ENCODE assay signal across 8 mouse cellular contexts in genomic region chr9:119052154-119052944, GRCm38 (mm10). TPM values are rescaled to one million over a fixed set of nuclear protein-coding genes. Genes with fewer than 3 reads are reported as not detected.
DNase-seq lines count a peak whose midpoint lies in the region; ATAC-seq and TF ChIP-seq lines count a peak whose summit lies in the region.

Gene Vill, plus strand, starts transcription at chr9:119052778.

- H3K36me3 ChIP-seq in hindbrain, embryonic 14.5 days (replicated peaks; ENCODE audit: control insufficient read depth, insufficient read depth): no peaks in the 10 kb centered on the region
- H3K36me3 ChIP-seq in liver, adult 2 months (ENCODE audit: control insufficient read depth, insufficient read depth, low read length): no peaks in the 10 kb centered on the region
- no peaks in the 10 kb centered on the region for H3K36me3 ChIP-seq in myocyte (ENCODE audit: control insufficient read depth, insufficient read depth)

- no peak for TF ChIP-seq CTCF in liver, adult 2 months (IDR thresholded peaks at IDR 0.05; ENCODE audit: low read depth, low read length)

- 21% methylated on average over 22 of the region's 22 CpGs for WGBS in hindbrain, embryonic 14.5 days
- 12% methylated on average over 22 of the region's 22 CpGs for WGBS in liver, adult 2 months

- H3K9ac ChIP-seq in hindbrain, embryonic 14.5 days: peak within 1 kb of the TSS; percentile 13; the same call in 1 of the 2 replicates
- H3K9ac ChIP-seq in liver, adult 2 months (ENCODE audit: low read depth, low read length): peak within 1 kb of the TSS; percentile 9; the same call in 1 of the 2 replicates

- H3K4me2 ChIP-seq in hindbrain, embryonic 14.5 days (replicated peaks): peak within 1 kb of the TSS; percentile 38
- peak within 1 kb of the TSS; percentile 79 for H3K4me2 ChIP-seq in myocyte (ENCODE audit: low read depth)

- H3K27ac ChIP-seq in hindbrain, embryonic 14.5 days: no peak within 1 kb of the TSS
- no peak within 1 kb of the TSS for H3K27ac ChIP-seq in liver, adult 2 months (replicated peaks; ENCODE audit: insufficient read depth, low read depth, low read length)

- H3K4me3 ChIP-seq in hindbrain, embryonic 14.5 days (replicated peaks; ENCODE audit: low read length): peak within 1 kb of the TSS; percentile 4; the same call in 1 of the 2 replicates
- peak within 1 kb of the TSS; percentile 43; the same call in 1 of the 2 replicates for H3K4me3 ChIP-seq in liver, adult 2 months (ENCODE audit: insufficient read depth, low read depth, low read length)
- H3K4me3 ChIP-seq in myocyte: peak within 1 kb of the TSS; percentile 1

- H3ac ChIP-seq in myocyte (ENCODE audit: control insufficient read depth, insufficient read length): no peak within 1 kb of the TSS

- peaks cover 9% of the 10 kb centered on the region; the same call in 1 of the 2 replicates for H3K4me1 ChIP-seq in hindbrain, embryonic 14.5 days (replicated peaks; ENCODE audit: control insufficient read depth, insufficient read depth, low read length)
- peaks cover 4% of the 10 kb centered on the region; the same call in 1 of the 2 replicates for H3K4me1 ChIP-seq in liver, adult 2 months (ENCODE audit: control insufficient read depth, insufficient read depth, low read length)

- peak; percentile 64; the same call in 1 of the 2 replicates for ATAC-seq in hindbrain, embryonic 14.5 days (ENCODE audit: low FRiP score)
- no peak for ATAC-seq in megakaryocyte-erythroid progenitor cell, adult 5-6 weeks (replicated peaks; ENCODE audit: low FRiP score, low TSS enrichment, poor library complexity, severe bottlenecking)

- DNase-seq in adrenal gland, postnatal 25 days: peak; percentile 31
- no peak for DNase-seq in adrenal gland, adult 8-10 months
- DNase-seq in embryo, embryonic 11.5 days (ENCODE audit: low read depth, low spot score): peak; percentile 49
- DNase-seq in hindbrain, embryonic 14.5 days (ENCODE audit: low spot score): no peak
- peak; percentile 56 for DNase-seq in liver, adult 2 months (ENCODE audit: extremely low read depth, low read depth, low spot score)
- DNase-seq in gastrocnemius, postnatal 10 days: no peak

- H3K9me3 ChIP-seq in hindbrain, embryonic 14.5 days (ENCODE audit: control insufficient read depth, low read length): no peaks in the 10 kb centered on the region

- H3K79me2 ChIP-seq in liver, adult 2 months (ENCODE audit: control insufficient read depth, insufficient read depth, low read length): no peaks in the 10 kb centered on the region
- H3K79me2 ChIP-seq in myocyte (ENCODE audit: control insufficient read depth, insufficient read depth): no peaks in the 10 kb centered on the region

- peaks cover 6% of the 10 kb centered on the region; the same call in 1 of the 2 replicates for H3K27me3 ChIP-seq in hindbrain, embryonic 14.5 days (ENCODE audit: control insufficient read depth, insufficient read depth, low read length)
- no peaks in the 10 kb centered on the region for H3K27me3 ChIP-seq in liver, adult 2 months (ENCODE audit: control insufficient read depth, insufficient read depth, low read length)
- H3K27me3 ChIP-seq in myocyte (ENCODE audit: control insufficient read depth, insufficient read depth, insufficient read length): no peaks in the 10 kb centered on the region

- TF ChIP-seq POLR2A in liver, adult 2 months (IDR thresholded peaks at IDR 0.05; ENCODE audit: extremely low read depth, insufficient read depth, low read length): no peak
- TF ChIP-seq POLR2A in myocyte (IDR thresholded peaks at IDR 0.05; ENCODE audit: insufficient read length, low read depth): no peak

TF ChIP-seq in myocyte, 11 proteins besides CTCF, POLR2A, EP300 and RAD21:
- no peak for TF ChIP-seq SRF (IDR thresholded peaks at IDR 0.05; ENCODE audit: control insufficient read depth, insufficient read length, low read depth)
- no peak for TF ChIP-seq POLR2AphosphoS2 (IDR thresholded peaks at IDR 0.05; ENCODE audit: insufficient read length, low read depth)
- no peak for TF ChIP-seq E2F4 (IDR thresholded peaks at IDR 0.05; ENCODE audit: insufficient read depth)
- no peak for TF ChIP-seq TCF3 (IDR thresholded peaks at IDR 0.05; ENCODE audit: insufficient read length, low read depth)
- TF ChIP-seq REST (IDR thresholded peaks at IDR 0.05; ENCODE audit: insufficient read depth, insufficient read length): no peak
- no peak for TF ChIP-seq MYOD1 (IDR thresholded peaks at IDR 0.05; ENCODE audit: control insufficient read depth in 1 of 3, insufficient read length in 2 of 3, low read depth in 2 of 3)

RNA-seq across cellular contexts. Expression of gene Vill, which starts in this region (rescaled TPM):
- total RNA-seq in adrenal gland, postnatal 25 days (2021): 0.43 and 1.7 TPM in 2 replicates
- 1 to 10 TPM; 2.4 to 4.6 (median 4.4) TPM for total RNA-seq in adrenal gland, adult 8-10 months (2022)
- 3.1 and 4.4 TPM in 2 replicates for polyA plus RNA-seq in hindbrain, embryonic 14.5 days (2014; fragmentation: Nextera tagmentation; extraction: Ambion mirVana)
- total RNA-seq in liver, adult 2 months (2014; rRNA removed): 2.3 and 3.0 TPM in 2 replicates
- polyA plus RNA-seq in liver, adult 2 months (2012; rRNA removed): 0.50 and 1.2 TPM in 2 replicates
- 1.4 TPM for polyA plus RNA-seq in myocyte (2012; fragmentation: generic; extraction: Trizol)
- 7.2 TPM in 1 of 2 replicates, not detected in the other for total RNA-seq in megakaryocyte-erythroid progenitor cell, adult 5-6 weeks (2014; fragmentation: Nextera tagmentation)
- 8.7 and 11.9 TPM in 2 replicates for total RNA-seq in megakaryocyte-erythroid progenitor cell, adult 5-6 weeks (2017)
- total RNA-seq in gastrocnemius, postnatal 10 days (2021): under 1 TPM; 0.52 to 0.81 TPM

Comparison
In these comparisons a context has a peak if more than half of its experiments do, and no peak if none do; other contexts are left out.
1. DNase-seq: peak in adrenal gland, postnatal 25 days (single experiment), embryo, embryonic 11.5 days (single experiment) and liver, adult 2 months (single experiment); none in adrenal gland, adult 8-10 months (single experiment), hindbrain, embryonic 14.5 days (single experiment) and gastrocnemius, postnatal 10 days (single experiment).
2. Peak in every context shown above with its lines, with median percentiles within 50 percentile points of each other: H3K4me3 ChIP-seq.